Comparison of ENCODE assay signal across 24 mouse cellular contexts in the genomic region with DNA sequence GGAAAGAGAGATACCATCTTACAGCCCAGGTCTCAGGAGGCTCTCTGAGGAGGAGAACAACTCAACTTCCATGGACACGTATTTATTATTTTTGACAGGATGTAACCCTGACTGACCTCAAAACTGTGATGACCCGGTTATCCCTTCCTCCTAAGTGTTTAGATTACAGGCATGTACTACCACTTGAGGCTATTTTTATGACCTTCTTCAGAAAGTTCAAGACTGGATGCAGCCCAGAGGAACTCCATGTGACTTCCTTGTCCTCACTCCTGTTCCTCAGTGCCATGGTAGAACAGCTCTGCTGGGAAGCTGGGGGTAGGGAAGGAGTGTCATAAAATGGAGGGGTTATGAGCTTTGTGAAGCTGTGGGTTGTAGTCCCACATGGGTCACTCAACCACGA. TPM values are rescaled to one million over a fixed set of nuclear protein-coding genes. Genes with fewer than 3 reads are reported as not detected.
DNase-seq lines count a peak whose midpoint lies in the region; ATAC-seq and TF ChIP-seq lines count a peak whose summit lies in the region.
"Had no signal": no experiment of that assay in that cellular context is flagged by ENCODE, and none has a peak within 500 bp of the region (broad histone marks: within the 10 kb centered on the region; RNA-seq: fewer than 3 reads in every experiment).

No protein-coding gene starts in this region.

- intact Hi-C loops in gastrocnemius, adult 2 months (cut with DNase I): no loop called here
- intact Hi-C loops in heart, postnatal 36 days (cut with DNase I): no loop called here

- no peak overlapping the region for H3K9ac ChIP-seq in heart, embryonic 15.5 days
- H3K9ac ChIP-seq in liver, adult 2 months (ENCODE audit: low read depth, low read length): no peak overlapping the region
- H3K9ac ChIP-seq in liver, embryonic 11.5 days (ENCODE audit: low read depth, low read length): no peak overlapping the region
- H3K9ac ChIP-seq: embryonic facial prominence, embryonic 13.5 days; forebrain, embryonic 15.5 days; hindbrain, embryonic 13.5 days; midbrain, embryonic 12.5 days; neural tube, embryonic 15.5 days had no signal

- H3K4me3 ChIP-seq in gastrocnemius, adult 2 months: no peak overlapping the region
- H3K4me3 ChIP-seq in heart, embryonic 15.5 days: no peak overlapping the region
- H3K4me3 ChIP-seq in liver, adult 2 months (ENCODE audit: insufficient read depth, low read depth, low read length): no peak overlapping the region
- no peak overlapping the region for H3K4me3 ChIP-seq in liver, embryonic 11.5 days (ENCODE audit: low read depth, low read length)
- H3K4me3 ChIP-seq: embryonic facial prominence, embryonic 13.5 days; forebrain, embryonic 15.5 days; hindbrain, embryonic 13.5 days; midbrain, embryonic 12.5 days; neural tube, embryonic 15.5 days had no signal

- TF ChIP-seq CTCF in gastrocnemius, adult 2 months (IDR thresholded peaks at IDR 0.05): no peak
- no peak for TF ChIP-seq CTCF in liver, adult 2 months (IDR thresholded peaks at IDR 0.05; ENCODE audit: low read depth, low read length)

- ATAC-seq in heart, embryonic 15.5 days (replicated peaks; ENCODE audit: insufficient number of reproducible peaks, insufficient read depth, low FRiP score, low read depth): no peak
- no peak for ATAC-seq in liver, embryonic 11.5 days (replicated peaks; ENCODE audit: low FRiP score)
- ATAC-seq: forebrain, embryonic 15.5 days had no signal

- no peak for TF ChIP-seq POLR2A in liver, adult 2 months (IDR thresholded peaks at IDR 0.05; ENCODE audit: extremely low read depth, insufficient read depth, low read length)

- H3K27me3 ChIP-seq in heart, embryonic 15.5 days: no peaks in the 10 kb centered on the region
- H3K27me3 ChIP-seq in liver, adult 2 months (ENCODE audit: control insufficient read depth, insufficient read depth, low read length): no peaks in the 10 kb centered on the region
- no peaks in the 10 kb centered on the region for H3K27me3 ChIP-seq in liver, embryonic 11.5 days (replicated peaks; ENCODE audit: control insufficient read depth, insufficient read depth, low read length)
- H3K27me3 ChIP-seq: embryonic facial prominence, embryonic 13.5 days; forebrain, embryonic 15.5 days; hindbrain, embryonic 13.5 days; midbrain, embryonic 12.5 days; neural tube, embryonic 15.5 days had no signal

- peaks cover 96% of the 10 kb centered on the region for H3K4me1 ChIP-seq in heart, embryonic 15.5 days (replicated peaks)
- peaks cover 11% of the 10 kb centered on the region for H3K4me1 ChIP-seq in liver, adult 2 months (ENCODE audit: control insufficient read depth, insufficient read depth, low read length)
- peaks cover 25% of the 10 kb centered on the region for H3K4me1 ChIP-seq in liver, embryonic 11.5 days (replicated peaks; ENCODE audit: control insufficient read depth, insufficient read depth, low read length)

- no peak for DNase-seq in gastrocnemius, adult 2 months
- DNase-seq in gastrocnemius, postnatal 10 days: no peak
- DNase-seq in heart, postnatal 36 days: no peak
- DNase-seq in liver, adult 2 months (ENCODE audit: extremely low read depth, low read depth, low spot score): peak; percentile 55
- no peak for DNase-seq in liver, embryonic 11.5 days (ENCODE audit: low spot score)
- peak; percentile 51 for DNase-seq in lung, postnatal 36 days
- DNase-seq in lung, adult 18-20 months: no peak
- DNase-seq: adrenal gland, postnatal 14 days; cerebellum, adult 2 months; cerebellum, postnatal 25 days; gastrocnemius, postnatal 14 days; kidney, adult 11 months; kidney, postnatal 10 days; lung, adult 2 months; right cerebral cortex, adult 18-20 months; right cerebral cortex, postnatal 4 days; thymus, adult 18-20 months; thymus, postnatal 36 days had no signal

- 46% methylated on average over 3 of the region's 3 CpGs for WGBS in heart, embryonic 15.5 days
- WGBS in liver, adult 2 months: 71% methylated on average over 3 of the region's 3 CpGs
- WGBS in liver, embryonic 11.5 days: 67% methylated on average over 3 of the region's 3 CpGs

- 0 out of 2 replicates have a peak overlapping the region, but pooled peaks have one; percentile 4 for H3K27ac ChIP-seq in gastrocnemius, adult 2 months
- 0 out of 2 replicates have a peak overlapping the region, but pooled peaks have one; percentile 81 for H3K27ac ChIP-seq in heart, embryonic 15.5 days
- peak overlapping the region; percentile 23 for H3K27ac ChIP-seq in liver, adult 2 months (replicated peaks; ENCODE audit: insufficient read depth, low read depth, low read length)
- H3K27ac ChIP-seq in liver, embryonic 11.5 days (ENCODE audit: low read depth, low read length): no peak overlapping the region
- H3K27ac ChIP-seq: forebrain, embryonic 15.5 days; hindbrain, embryonic 13.5 days; midbrain, embryonic 12.5 days; neural tube, embryonic 15.5 days had no signal

- H3K36me3 ChIP-seq in heart, embryonic 15.5 days: no peaks in the 10 kb centered on the region
- H3K36me3 ChIP-seq in liver, adult 2 months (ENCODE audit: control insufficient read depth, insufficient read depth, low read length): no peaks in the 10 kb centered on the region; the same call in none of the 2 replicates
- H3K36me3 ChIP-seq in liver, embryonic 11.5 days (ENCODE audit: control insufficient read depth, insufficient read depth, low read length): no peaks in the 10 kb centered on the region; the same call in 1 of the 2 replicates
- H3K36me3 ChIP-seq: forebrain, embryonic 15.5 days; hindbrain, embryonic 13.5 days; midbrain, embryonic 12.5 days; neural tube, embryonic 15.5 days had no signal

- H3K4me2 ChIP-seq in heart, embryonic 15.5 days: no peak overlapping the region
- no peak overlapping the region for H3K4me2 ChIP-seq in liver, embryonic 11.5 days
- H3K4me2 ChIP-seq: embryonic facial prominence, embryonic 13.5 days; forebrain, embryonic 15.5 days; hindbrain, embryonic 13.5 days; midbrain, embryonic 12.5 days; neural tube, embryonic 15.5 days had no signal

- H3K9me3 ChIP-seq in heart, embryonic 15.5 days (replicated peaks): no peaks in the 10 kb centered on the region
- no peaks in the 10 kb centered on the region for H3K9me3 ChIP-seq in liver, embryonic 11.5 days (ENCODE audit: control insufficient read depth, low read length)
- H3K9me3 ChIP-seq: embryonic facial prominence, embryonic 13.5 days; forebrain, embryonic 15.5 days; hindbrain, embryonic 13.5 days; midbrain, embryonic 12.5 days; neural tube, embryonic 15.5 days had no signal

- H3K79me2 ChIP-seq in liver, adult 2 months (ENCODE audit: control insufficient read depth, insufficient read depth, low read length): peaks cover 63% of the 10 kb centered on the region

RNA-seq across cellular contexts. Expression of gene Creb3l2, which starts 16.1 kb away (rescaled TPM):
- total RNA-seq in gastrocnemius, adult 2 months (2021): 10 to 100 TPM; 10.9 to 14.1 TPM
- total RNA-seq in gastrocnemius, postnatal 10 days (2021): 10 to 100 TPM; 18.2 to 24.0 TPM
- polyA plus RNA-seq in heart, embryonic 15.5 days (2015; fragmentation: Nextera tagmentation; extraction: Ambion mirVana): 26.7 and 33.6 TPM in 2 replicates
- 10 to 100 TPM; 21.5 to 22.6 TPM for total RNA-seq in heart, postnatal 36 days (2021)
- total RNA-seq in liver, adult 2 months (2014; rRNA removed): 2.7 and 4.4 TPM in 2 replicates
- 5.1 and 6.6 TPM in 2 replicates for polyA plus RNA-seq in liver, adult 2 months (2012; rRNA removed)
- polyA plus RNA-seq in liver, embryonic 11.5 days (2014; fragmentation: Nextera tagmentation; extraction: Ambion mirVana): 12.8 and 12.9 TPM in 2 replicates

Comparison
In these comparisons a context has a peak if more than half of its experiments do, and no peak if none do; other contexts are left out.
1. DNase-seq: peak in liver, adult 2 months (single experiment) and lung, postnatal 36 days (single experiment); none in gastrocnemius, adult 2 months (single experiment), gastrocnemius, postnatal 10 days (single experiment), heart, postnatal 36 days (0 of 2), liver, embryonic 11.5 days (single experiment) and lung, adult 18-20 months (0 of 2).